Mouse (Mus musculus) midbrain, embryonic 10.5 days (tissue): ENCODE data around the gene Ptbp2. TPM values are rescaled to one million over a fixed set of nuclear protein-coding genes. Genes with fewer than 3 reads are reported as not detected.

ENCODE experiments used
- microRNA-seq: library from miRNA; unstranded; fragments of <30 nt; microRNA quantifications from one replicate; pipeline ENCODE4, GENCODE M21; 2017
- polyA plus RNA-seq: library from polyadenylated mRNA; unstranded; fragments of >200 nt; fragmentation: Nextera tagmentation; extraction: Ambion mirVana; gene quantifications from 2 replicates; pipeline ENCODE4 v1.2.1, GENCODE M21; 2016

Ptbp2 gene
- polyA plus RNA-seq, 1 experiment from 2014 or later, result 223 TPM

Small RNAs within 50 kb of the gene (microRNA-seq; reads per million reads assigned to microRNA genes)
- gene Gm24744, result not detected
